Mouse (Mus musculus): ENCODE results near the gene Gm11554. TPM values are rescaled to one million over a fixed set of nuclear protein-coding genes. Genes with fewer than 3 reads are reported as not detected.
"Not testable (repeated sequence)": the region's sequence is repeated elsewhere in the genome, so short reads cannot be mapped to it uniquely, and the experiment has no call there.

Gene Gm11554
- not detected for polyA plus RNA-seq (2017; shearing (Covaris generic))

GRCm38 (mm10) chr11:99804346-99804745, at the start of gene Gm11554:
Gene Gm11554 (minus strand): TSS chr11:99804446.
- not testable (repeated sequence) for ATAC-seq

- ATAC-seq, result no peak
These were observed 47.3 kb upstream of the Gm11554 start, which contains the start of gene Krtap4-16 for GRCm38 (mm10) chr11:99851508-99851907. Gene Krtap4-16 (minus strand): TSS chr11:99851608.

GRCm38 (mm10) chr11:99846746-99847145, 42.5 kb upstream of the Gm11554 start:
- ATAC-seq, result no peak

- no peak for ATAC-seq
These were observed 37.9 kb upstream of the Gm11554 start for GRCm38 (mm10) chr11:99842185-99842584.

- ATAC-seq, result no peak
These were observed 33.7 kb upstream of the Gm11554 start, which contains the start of gene 2300003K06Rik for GRCm38 (mm10) chr11:99837966-99838365. Gene 2300003K06Rik (minus strand): TSS chr11:99838066.

- not testable (repeated sequence) for ATAC-seq
These were observed 11.3 kb upstream of the Gm11554 start, which contains the start of gene Gm11564 for GRCm38 (mm10) chr11:99815566-99815965. Gene Gm11564 (minus strand): TSS chr11:99815666.

- not testable (repeated sequence) for ATAC-seq
These were observed 5.5 kb upstream of the Gm11554 start, which contains the start of gene Krtap4-13 for GRCm38 (mm10) chr11:99809792-99810191. Gene Krtap4-13 (minus strand): TSS chr11:99809892.

GRCm38 (mm10) chr11:99798832-99799231, 5.4 kb downstream of the Gm11554 start, which contains the start of gene Gm11569:
Gene Gm11569 (minus strand): TSS chr11:99798932.
- not testable (repeated sequence) for ATAC-seq

- ATAC-seq, result no peak
These were observed 10.9 kb downstream of the Gm11554 start, which contains the start of gene Gm11596 for GRCm38 (mm10) chr11:99793367-99793766. Gene Gm11596 (minus strand): TSS chr11:99793467.

GRCm38 (mm10) chr11:99784900-99785299, 19.3 kb downstream of the Gm11554 start, which contains the start of gene Krtap4-9:
Gene Krtap4-9 (plus strand): TSS chr11:99785200.
- ATAC-seq, result not testable (repeated sequence)

GRCm38 (mm10) chr11:99780604-99781003, 23.6 kb downstream of the Gm11554 start, which contains the start of gene Krtap4-8:
Gene Krtap4-8 (minus strand): TSS chr11:99780704.
- ATAC-seq, result no peak

- ATAC-seq, result no peak
These were observed 25.8 kb downstream of the Gm11554 start for GRCm38 (mm10) chr11:99778401-99778800.

- ATAC-seq, result not testable (repeated sequence)
These were observed 31.4 kb downstream of the Gm11554 start, which contains the start of gene Gm11595 for GRCm38 (mm10) chr11:99772813-99773212. Gene Gm11595 (minus strand): TSS chr11:99772913.

GRCm38 (mm10) chr11:99768410-99768809, 35.8 kb downstream of the Gm11554 start:
- ATAC-seq, result no peak

- no peak for ATAC-seq
These were observed 45.4 kb downstream of the Gm11554 start for GRCm38 (mm10) chr11:99758877-99759276.

Other genes starting within 250 kb of the Gm11554 start
- gene Krtap3-2, start 247.6 kb downstream of the Gm11554 start, polyA plus RNA-seq (2017; shearing (Covaris generic)), result not detected
- not detected for gene Gm11939, start 245.0 kb downstream of the Gm11554 start, polyA plus RNA-seq (2017; shearing (Covaris generic))
- gene Krtap3-1, start 237.8 kb downstream of the Gm11554 start, polyA plus RNA-seq (2017; shearing (Covaris generic)), result not detected
- not detected for gene Krtap1-5, start 223.4 kb downstream of the Gm11554 start, polyA plus RNA-seq (2017; shearing (Covaris generic))
- gene Krtap1-4, start 220.8 kb downstream of the Gm11554 start, polyA plus RNA-seq (2017; shearing (Covaris generic)), result not detected
- gene Krtap1-3, start 213.1 kb downstream of the Gm11554 start, polyA plus RNA-seq (2017; shearing (Covaris generic)), result not detected
- not detected for gene Krtap9-3, start 206.3 kb downstream of the Gm11554 start, polyA plus RNA-seq (2017; shearing (Covaris generic))
- not detected for gene Gm11938, start 201.1 kb downstream of the Gm11554 start, polyA plus RNA-seq (2017; shearing (Covaris generic))
- gene Gm11937, start 194.3 kb downstream of the Gm11554 start, polyA plus RNA-seq (2017; shearing (Covaris generic)), result not detected
- gene Krtap2-4, start 189.6 kb downstream of the Gm11554 start, polyA plus RNA-seq (2017; shearing (Covaris generic)), result not detected
- not detected for gene Gm11562, start 184.0 kb downstream of the Gm11554 start, polyA plus RNA-seq (2017; shearing (Covaris generic))
- not detected for gene Krtap4-1, start 176.2 kb downstream of the Gm11554 start, polyA plus RNA-seq (2017; shearing (Covaris generic))
- not detected for gene Krtap4-2, start 169.4 kb downstream of the Gm11554 start, polyA plus RNA-seq (2017; shearing (Covaris generic))
- gene Krtap4-7, start 160.4 kb downstream of the Gm11554 start, polyA plus RNA-seq (2017; shearing (Covaris generic)), result not detected
- not detected for gene Gm11555, start 154.2 kb downstream of the Gm11554 start, polyA plus RNA-seq (2017; shearing (Covaris generic))
- gene Gm11563, start 145.5 kb downstream of the Gm11554 start, polyA plus RNA-seq (2017; shearing (Covaris generic)), result not detected
- not detected for gene Krtap4-6, start 138.5 kb downstream of the Gm11554 start, polyA plus RNA-seq (2017; shearing (Covaris generic))
- not detected for gene Gm14190, start 113.7 kb downstream of the Gm11554 start, polyA plus RNA-seq (2017; shearing (Covaris generic))
- not detected for gene Gm14180, start 70.2 kb downstream of the Gm11554 start, polyA plus RNA-seq (2017; shearing (Covaris generic))
- not detected for gene Gm11595, start 31.5 kb downstream of the Gm11554 start, polyA plus RNA-seq (2017; shearing (Covaris generic))
- not detected for gene Krtap4-8, start 23.7 kb downstream of the Gm11554 start, polyA plus RNA-seq (2017; shearing (Covaris generic))
- gene Krtap4-9, start 19.2 kb downstream of the Gm11554 start, polyA plus RNA-seq (2017; shearing (Covaris generic)), result not detected
- not detected for gene Gm11596, start 11.0 kb downstream of the Gm11554 start, polyA plus RNA-seq (2017; shearing (Covaris generic))
- not detected for gene Gm11569, start 5.5 kb downstream of the Gm11554 start, polyA plus RNA-seq (2017; shearing (Covaris generic))
- gene Krtap4-13, start 5.4 kb upstream of the Gm11554 start, polyA plus RNA-seq (2017; shearing (Covaris generic)), result not detected
- not detected for gene Gm11564, start 11.2 kb upstream of the Gm11554 start, polyA plus RNA-seq (2017; shearing (Covaris generic))
- not detected for gene 2300003K06Rik, start 33.6 kb upstream of the Gm11554 start, polyA plus RNA-seq (2017; shearing (Covaris generic))
- not detected for gene Krtap4-16, start 47.2 kb upstream of the Gm11554 start, polyA plus RNA-seq (2017; shearing (Covaris generic))
- gene Gm11568, start 53.5 kb upstream of the Gm11554 start, polyA plus RNA-seq (2017; shearing (Covaris generic)), result not detected
- not detected for gene Gm11559, start 60.0 kb upstream of the Gm11554 start, polyA plus RNA-seq (2017; shearing (Covaris generic))
- not detected for gene Krtap9-1, start 68.9 kb upstream of the Gm11554 start, polyA plus RNA-seq (2017; shearing (Covaris generic))
- not detected for gene Gm11567, start 74.7 kb upstream of the Gm11554 start, polyA plus RNA-seq (2017; shearing (Covaris generic))
- gene Krtap31-1, start 103.5 kb upstream of the Gm11554 start, polyA plus RNA-seq (2017; shearing (Covaris generic)), result not detected
- not detected for gene Gm11565, start 110.3 kb upstream of the Gm11554 start, polyA plus RNA-seq (2017; shearing (Covaris generic))
- gene Krtap31-2, start 131.8 kb upstream of the Gm11554 start, polyA plus RNA-seq (2017; shearing (Covaris generic)), result not detected
- not detected for gene Krtap9-5, start 144.0 kb upstream of the Gm11554 start, polyA plus RNA-seq (2017; shearing (Covaris generic))
- gene Krtap29-1, start 174.6 kb upstream of the Gm11554 start, polyA plus RNA-seq (2017; shearing (Covaris generic)), result not detected
- gene Krtap16-1, start 182.2 kb upstream of the Gm11554 start, polyA plus RNA-seq (2017; shearing (Covaris generic)), result not detected
- not detected for gene Krtap17-1, start 189.5 kb upstream of the Gm11554 start, polyA plus RNA-seq (2017; shearing (Covaris generic))
- gene Krt33a, start 211.8 kb upstream of the Gm11554 start, polyA plus RNA-seq (2017; shearing (Covaris generic)), result not detected
- not detected for gene Krt33b, start 225.4 kb upstream of the Gm11554 start, polyA plus RNA-seq (2017; shearing (Covaris generic))
- gene Krt34, start 237.1 kb upstream of the Gm11554 start, polyA plus RNA-seq (2017; shearing (Covaris generic)), result not detected
- gene Krt31, start 246.1 kb upstream of the Gm11554 start, polyA plus RNA-seq (2017; shearing (Covaris generic)), result not detected

Data from activated CD4-positive, CD25-positive, alpha-beta regulatory T cell, adult 4 months (primary cell).